Mouse (Mus musculus): ENCODE results near the gene Echs1. TPM values are rescaled to one million over a fixed set of nuclear protein-coding genes. Genes with fewer than 3 reads are reported as not detected.
"Not testable (repeated sequence)": the region's sequence is repeated elsewhere in the genome, so short reads cannot be mapped to it uniquely, and the experiment has no call there.

Gene Echs1
- polyA plus RNA-seq, 1 experiment from 2014 or later = 132 TPM

GRCm38 (mm10) chr7:140137135-140138020 is 21.1 kb upstream of the Echs1 start, which contains the start of gene Mtg1:
TSS of gene Mtg1 (plus strand) at chr7:140137564.
- Histone ChIP-seq H3K4me3 (ENCODE audit: low read depth, low read length) (peak within 1 kb of the TSS; percentile 80), H3K9ac (replicated peaks; ENCODE audit: low read depth, low read length) (peak within 1 kb of the TSS; percentile 77), H3K9me3 (ENCODE audit: control insufficient read depth, low read length) (no peaks in the 10 kb centered on the region), H3K27ac (ENCODE audit: low read depth, low read length) (peak within 1 kb of the TSS; percentile 73), H3K4me1 (ENCODE audit: control insufficient read depth, insufficient read depth, low read length) (peaks cover 4% of the 10 kb centered on the region; the same call in 1 of the 2 replicates), H3K4me2 (ENCODE audit: low read depth, low read length) (peak within 1 kb of the TSS; percentile 92), H3K36me3 (ENCODE audit: control insufficient read depth, insufficient read depth, low read length) (no peaks in the 10 kb centered on the region), H3K27me3 (ENCODE audit: control insufficient read depth, insufficient read depth, low read length) (no peaks in the 10 kb centered on the region)
- WGBS = 2% methylated on average over 38 of the region's 39 CpGs
- peak; percentile 98 for ATAC-seq (ENCODE audit: low read depth)

- no peak overlapping the region for H3K4me2 ChIP-seq (ENCODE audit: low read depth, low read length)
- 91% methylated on average over 5 of the region's 5 CpGs for WGBS
- H3K4me1 ChIP-seq (ENCODE audit: control insufficient read depth, insufficient read depth, low read length) = peaks cover 4% of the 10 kb centered on the region; the same call in 1 of the 2 replicates
- H3K36me3 ChIP-seq (ENCODE audit: control insufficient read depth, insufficient read depth, low read length) = no peaks in the 10 kb centered on the region
- H3K4me3 ChIP-seq (ENCODE audit: low read depth, low read length) = no peak overlapping the region
- ATAC-seq (ENCODE audit: low read depth) = no peak
- H3K27ac ChIP-seq (ENCODE audit: low read depth, low read length) = no peak overlapping the region
- H3K9ac ChIP-seq (replicated peaks; ENCODE audit: low read depth, low read length) = no peak overlapping the region
- H3K9me3 ChIP-seq (ENCODE audit: control insufficient read depth, low read length) = no peaks in the 10 kb centered on the region
- no peaks in the 10 kb centered on the region for H3K27me3 ChIP-seq (ENCODE audit: control insufficient read depth, insufficient read depth, low read length)
These were observed 19.0 kb upstream of the Echs1 start for GRCm38 (mm10) chr7:140135106-140135770.

- not testable (repeated sequence) for H3K4me3 ChIP-seq (ENCODE audit: low read depth, low read length); H3K9me3 ChIP-seq (ENCODE audit: control insufficient read depth, low read length); H3K4me1 ChIP-seq (ENCODE audit: control insufficient read depth, insufficient read depth, low read length); H3K27me3 ChIP-seq (ENCODE audit: control insufficient read depth, insufficient read depth, low read length); H3K36me3 ChIP-seq (ENCODE audit: control insufficient read depth, insufficient read depth, low read length); H3K27ac ChIP-seq (ENCODE audit: low read depth, low read length); ATAC-seq (ENCODE audit: low read depth); H3K4me2 ChIP-seq (ENCODE audit: low read depth, low read length); H3K9ac ChIP-seq (replicated peaks; ENCODE audit: low read depth, low read length)
- WGBS = 97% methylated on average over 5 of the region's 7 CpGs
These were observed 17.8 kb upstream of the Echs1 start for GRCm38 (mm10) chr7:140134033-140134432.

- not testable (repeated sequence) for H3K36me3 ChIP-seq (ENCODE audit: control insufficient read depth, insufficient read depth, low read length); ATAC-seq (ENCODE audit: low read depth); H3K9ac ChIP-seq (replicated peaks; ENCODE audit: low read depth, low read length); H3K27me3 ChIP-seq (ENCODE audit: control insufficient read depth, insufficient read depth, low read length); H3K9me3 ChIP-seq (ENCODE audit: control insufficient read depth, low read length); H3K4me2 ChIP-seq (ENCODE audit: low read depth, low read length); H3K4me1 ChIP-seq (ENCODE audit: control insufficient read depth, insufficient read depth, low read length); H3K4me3 ChIP-seq (ENCODE audit: low read depth, low read length); H3K27ac ChIP-seq (ENCODE audit: low read depth, low read length)
- 87% methylated on average over 7 of the region's 7 CpGs for WGBS
These were observed 15.9 kb upstream of the Echs1 start for GRCm38 (mm10) chr7:140132184-140132583.

GRCm38 (mm10) chr7:140127911-140128310 is 11.6 kb upstream of the Echs1 start:
- Histone ChIP-seq H3K27me3 (ENCODE audit: control insufficient read depth, insufficient read depth, low read length) (no peaks in the 10 kb centered on the region), H3K9me3 (ENCODE audit: control insufficient read depth, low read length) (no peaks in the 10 kb centered on the region), H3K4me1 (ENCODE audit: control insufficient read depth, insufficient read depth, low read length) (no peaks in the 10 kb centered on the region), H3K27ac (ENCODE audit: low read depth, low read length) (no peak overlapping the region), H3K4me3 (ENCODE audit: low read depth, low read length) (no peak overlapping the region), H3K9ac (replicated peaks; ENCODE audit: low read depth, low read length) (no peak overlapping the region), H3K4me2 (ENCODE audit: low read depth, low read length) (no peak overlapping the region), H3K36me3 (ENCODE audit: control insufficient read depth, insufficient read depth, low read length) (no peaks in the 10 kb centered on the region)
- WGBS = 87% methylated on average over 2 of the region's 2 CpGs
- ATAC-seq (ENCODE audit: low read depth) = no peak

GRCm38 (mm10) chr7:140126934-140127333 is 10.7 kb upstream of the Echs1 start:
- Histone ChIP-seq H3K36me3 (ENCODE audit: control insufficient read depth, insufficient read depth, low read length) (no peaks in the 10 kb centered on the region), H3K4me2 (ENCODE audit: low read depth, low read length) (no peak overlapping the region), H3K9me3 (ENCODE audit: control insufficient read depth, low read length) (no peaks in the 10 kb centered on the region), H3K4me3 (ENCODE audit: low read depth, low read length) (no peak overlapping the region), H3K9ac (replicated peaks; ENCODE audit: low read depth, low read length) (no peak overlapping the region), H3K27me3 (ENCODE audit: control insufficient read depth, insufficient read depth, low read length) (no peaks in the 10 kb centered on the region), H3K27ac (ENCODE audit: low read depth, low read length) (no peak overlapping the region), H3K4me1 (ENCODE audit: control insufficient read depth, insufficient read depth, low read length) (no peaks in the 10 kb centered on the region)
- ATAC-seq (ENCODE audit: low read depth) = no peak
- WGBS = 97% methylated on average over 3 of the region's 3 CpGs

- 10% methylated on average over 5 of the region's 5 CpGs for WGBS
- Histone ChIP-seq H3K27ac (ENCODE audit: low read depth, low read length) (no peak overlapping the region), H3K36me3 (ENCODE audit: control insufficient read depth, insufficient read depth, low read length) (no peaks in the 10 kb centered on the region), H3K9ac (replicated peaks; ENCODE audit: low read depth, low read length) (peak overlapping the region; percentile 65), H3K4me3 (ENCODE audit: low read depth, low read length) (peak overlapping the region; percentile 58), H3K9me3 (ENCODE audit: control insufficient read depth, low read length) (no peaks in the 10 kb centered on the region), H3K4me2 (ENCODE audit: low read depth, low read length) (peak overlapping the region; percentile 60), H3K27me3 (ENCODE audit: control insufficient read depth, insufficient read depth, low read length) (no peaks in the 10 kb centered on the region), H3K4me1 (ENCODE audit: control insufficient read depth, insufficient read depth, low read length) (no peaks in the 10 kb centered on the region)
- ATAC-seq (ENCODE audit: low read depth) = no peak
These were observed 9.7 kb upstream of the Echs1 start for GRCm38 (mm10) chr7:140126022-140126350.

GRCm38 (mm10) chr7:140125278-140126021 is 9.2 kb upstream of the Echs1 start:
- H3K4me1 ChIP-seq (ENCODE audit: control insufficient read depth, insufficient read depth, low read length) = no peaks in the 10 kb centered on the region
- H3K9ac ChIP-seq (replicated peaks; ENCODE audit: low read depth, low read length) = peak overlapping the region; percentile 65
- peak overlapping the region; percentile 58 for H3K4me3 ChIP-seq (ENCODE audit: low read depth, low read length)
- no peaks in the 10 kb centered on the region for H3K27me3 ChIP-seq (ENCODE audit: control insufficient read depth, insufficient read depth, low read length)
- H3K27ac ChIP-seq (ENCODE audit: low read depth, low read length) = no peak overlapping the region
- peak overlapping the region; percentile 60 for H3K4me2 ChIP-seq (ENCODE audit: low read depth, low read length)
- H3K9me3 ChIP-seq (ENCODE audit: control insufficient read depth, low read length) = no peaks in the 10 kb centered on the region
- no peaks in the 10 kb centered on the region for H3K36me3 ChIP-seq (ENCODE audit: control insufficient read depth, insufficient read depth, low read length)
- ATAC-seq (ENCODE audit: low read depth) = peak; percentile 96
- WGBS = 1% methylated on average over 40 of the region's 40 CpGs

Measured in neural tube, embryonic 14.5 days (tissue).